Mouse (Mus musculus): Measurements from ENCODE around the gene Rap1a. TPM values are rescaled to one million over a fixed set of nuclear protein-coding genes. Genes with fewer than 3 reads are reported as not detected.

Rap1a gene
- polyA plus RNA-seq, 1 experiment from 2014 or later = 84.7 TPM

DNA sequence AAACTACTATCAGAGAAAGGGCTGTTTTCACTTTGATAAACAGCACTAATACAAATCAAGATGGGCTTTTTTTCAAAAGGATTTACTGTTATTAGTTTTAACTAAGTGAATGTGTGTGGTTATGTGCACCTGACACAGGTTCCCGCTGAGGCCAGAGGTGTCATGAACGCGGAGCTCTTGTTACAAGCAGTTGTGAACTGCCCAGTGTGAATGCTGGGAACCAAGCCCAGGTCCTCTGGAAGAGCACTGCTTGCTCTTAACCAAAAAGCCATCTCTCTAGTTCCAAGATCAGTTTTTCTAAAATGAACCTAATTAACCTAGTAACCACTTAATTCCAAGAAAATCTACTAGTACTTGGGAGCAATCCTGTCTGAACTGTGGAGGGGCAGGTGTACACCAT, 23.1 kb downstream of the Rap1a start:
- ATAC-seq = no peak
- H3K27me3 ChIP-seq = no peaks in the 10 kb centered on the region
- WGBS = 97% methylated on average over 3 of the region's 3 CpGs

DNA sequence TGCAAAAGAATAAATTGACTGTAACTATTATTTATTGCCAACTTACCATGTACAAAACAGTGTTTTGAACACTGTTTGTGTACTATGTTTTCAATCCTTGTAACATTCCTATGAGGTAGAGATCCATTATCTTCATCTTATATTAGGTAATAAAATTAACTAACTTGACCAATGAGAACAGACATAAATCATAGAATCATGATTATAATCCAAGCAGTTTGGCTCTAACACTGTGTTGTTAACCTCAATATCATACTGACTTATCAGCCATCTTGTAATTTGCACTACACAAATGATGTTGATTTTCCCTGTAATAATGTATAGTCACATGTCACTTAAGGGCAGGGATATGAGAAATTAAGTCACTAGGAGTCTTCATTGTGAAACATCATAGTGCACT, 26.6 kb downstream of the Rap1a start:
- Histone ChIP-seq H3K27me3 (no peaks in the 10 kb centered on the region), H3K9ac (no peak overlapping the region), H3K9me3 (replicated peaks) (no peaks in the 10 kb centered on the region), H3K27ac (no peak overlapping the region), H3K36me3 (ENCODE audit: poor library complexity, severe bottlenecking) (no peaks in the 10 kb centered on the region), H3K4me1 (no peaks in the 10 kb centered on the region), H3K4me2 (no peak overlapping the region), H3K4me3 (no peak overlapping the region)
- no peak for ATAC-seq

More for the DNA sequence above, 23.1 kb downstream of the Rap1a start:
- Histone ChIP-seq H3K4me2 (no peak overlapping the region), H3K4me1 (0 out of 2 replicates have a peak, but pooled peaks cover 3% of the 10 kb centered on the region), H3K36me3 (ENCODE audit: poor library complexity, severe bottlenecking) (no peaks in the 10 kb centered on the region), H3K4me3 (no peak overlapping the region), H3K27ac (no peak overlapping the region), H3K9ac (no peak overlapping the region), H3K9me3 (replicated peaks) (no peaks in the 10 kb centered on the region)

DNA sequence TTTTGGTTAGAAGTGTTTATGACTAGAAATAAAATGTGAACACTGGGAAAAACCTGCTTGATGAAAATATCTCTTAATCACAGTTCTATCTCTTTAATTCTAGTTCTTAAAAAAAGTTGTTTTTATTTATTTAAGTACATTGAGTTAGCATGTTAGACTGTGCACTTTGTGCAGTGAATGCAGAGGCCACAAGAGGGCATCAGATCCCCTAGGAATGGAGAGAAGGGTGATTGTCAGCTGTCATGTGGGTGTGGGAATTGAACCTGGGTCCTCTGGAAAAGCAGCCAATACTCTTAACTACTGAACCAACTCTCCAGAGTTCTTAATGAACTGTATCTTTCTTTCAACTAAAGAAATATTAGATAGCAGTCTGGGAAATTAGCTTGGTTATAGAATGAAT, 29.6 kb downstream of the Rap1a start:
- Histone ChIP-seq H3K27ac (no peak overlapping the region), H3K27me3 (no peaks in the 10 kb centered on the region), H3K9ac (no peak overlapping the region), H3K4me2 (no peak overlapping the region), H3K36me3 (ENCODE audit: poor library complexity, severe bottlenecking) (no peaks in the 10 kb centered on the region), H3K4me1 (no peaks in the 10 kb centered on the region), H3K4me3 (no peak overlapping the region), H3K9me3 (replicated peaks) (no peaks in the 10 kb centered on the region)
- ATAC-seq = no peak

DNA sequence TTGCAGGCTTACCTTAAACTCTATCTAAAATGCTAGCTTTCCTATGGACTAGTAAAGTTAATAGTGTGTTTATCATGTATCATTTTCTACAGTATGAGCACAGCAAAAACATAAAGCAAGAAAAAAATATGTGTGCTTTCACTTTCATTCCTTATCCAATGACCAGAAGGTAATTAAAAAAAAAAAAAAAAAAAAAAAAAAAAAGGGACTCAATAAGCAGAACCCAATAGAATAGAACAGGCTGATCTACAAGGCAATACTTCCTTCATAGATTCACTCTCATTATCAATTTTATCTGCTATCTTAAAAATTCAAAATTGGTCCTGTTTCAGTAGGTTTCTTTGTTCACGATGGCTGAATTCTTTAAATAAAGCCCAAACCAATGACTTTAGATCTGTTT, 30.3 kb downstream of the Rap1a start:
- Histone ChIP-seq H3K27me3 (no peaks in the 10 kb centered on the region), H3K4me2 (no peak overlapping the region), H3K27ac (no peak overlapping the region), H3K36me3 (ENCODE audit: poor library complexity, severe bottlenecking) (no peaks in the 10 kb centered on the region), H3K9ac (no peak overlapping the region), H3K4me3 (no peak overlapping the region), H3K4me1 (no peaks in the 10 kb centered on the region), H3K9me3 (replicated peaks) (no peaks in the 10 kb centered on the region)
- WGBS = 100% methylated on average over 1 of the region's 1 CpGs
- ATAC-seq = no peak

DNA sequence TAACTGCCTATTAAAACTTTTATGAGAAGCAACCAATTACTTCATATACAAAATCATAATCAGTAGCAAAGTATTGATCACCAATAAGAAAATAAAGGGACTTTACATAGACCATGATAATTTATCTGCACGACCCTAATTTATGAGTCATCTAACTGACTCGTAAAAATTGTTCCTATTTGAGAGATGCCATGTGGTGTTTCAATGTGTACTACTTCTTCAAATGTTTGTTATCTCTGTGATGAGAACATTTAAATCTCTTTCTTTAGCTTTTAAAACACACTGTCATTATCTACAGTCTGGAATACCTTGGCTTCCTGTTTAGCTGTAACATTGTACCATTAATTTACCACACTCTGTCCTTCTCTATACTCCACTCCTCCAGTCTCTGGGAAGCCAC, 31.8 kb downstream of the Rap1a start:
- 94% methylated on average over 2 of the region's 2 CpGs for WGBS
- no peaks in the 10 kb centered on the region for H3K9me3 ChIP-seq (replicated peaks)
- H3K27ac ChIP-seq = no peak overlapping the region

DNA sequence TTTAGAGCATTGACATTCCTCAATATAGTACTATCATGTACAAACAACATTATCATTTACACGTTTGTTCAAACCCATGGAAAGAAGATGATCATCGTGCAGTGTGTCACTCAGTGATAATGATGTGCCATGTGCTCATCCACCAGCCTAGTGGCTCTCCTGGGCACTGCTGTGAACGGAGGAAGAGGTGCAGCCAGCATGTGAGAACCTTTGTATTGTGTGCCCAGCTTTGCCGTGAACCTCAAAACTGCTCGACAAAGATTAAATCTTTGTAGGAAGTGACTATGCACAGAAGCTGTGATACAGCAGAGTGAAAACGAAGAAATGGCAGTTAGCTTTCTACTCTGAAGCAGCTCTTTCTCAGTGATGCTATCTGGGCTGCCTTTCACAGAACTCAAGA, 32.6 kb downstream of the Rap1a start:
- H3K4me1 ChIP-seq = no peaks in the 10 kb centered on the region
- H3K4me3 ChIP-seq = no peak overlapping the region
- no peaks in the 10 kb centered on the region for H3K9me3 ChIP-seq (replicated peaks)
- no peak overlapping the region for H3K4me2 ChIP-seq
- no peak overlapping the region for H3K27ac ChIP-seq
- no peak overlapping the region for H3K9ac ChIP-seq
- no peak for ATAC-seq
- no peaks in the 10 kb centered on the region for H3K27me3 ChIP-seq
- WGBS = 84% methylated on average over 6 of the region's 6 CpGs
- no peaks in the 10 kb centered on the region for H3K36me3 ChIP-seq (ENCODE audit: poor library complexity, severe bottlenecking)

More for the DNA sequence above, 31.8 kb downstream of the Rap1a start:
- no peaks in the 10 kb centered on the region for H3K36me3 ChIP-seq (ENCODE audit: poor library complexity, severe bottlenecking)
- ATAC-seq = no peak
- H3K27me3 ChIP-seq = no peaks in the 10 kb centered on the region
- no peak overlapping the region for H3K4me3 ChIP-seq
- no peaks in the 10 kb centered on the region for H3K4me1 ChIP-seq
- H3K4me2 ChIP-seq = no peak overlapping the region
- no peak overlapping the region for H3K9ac ChIP-seq

DNA sequence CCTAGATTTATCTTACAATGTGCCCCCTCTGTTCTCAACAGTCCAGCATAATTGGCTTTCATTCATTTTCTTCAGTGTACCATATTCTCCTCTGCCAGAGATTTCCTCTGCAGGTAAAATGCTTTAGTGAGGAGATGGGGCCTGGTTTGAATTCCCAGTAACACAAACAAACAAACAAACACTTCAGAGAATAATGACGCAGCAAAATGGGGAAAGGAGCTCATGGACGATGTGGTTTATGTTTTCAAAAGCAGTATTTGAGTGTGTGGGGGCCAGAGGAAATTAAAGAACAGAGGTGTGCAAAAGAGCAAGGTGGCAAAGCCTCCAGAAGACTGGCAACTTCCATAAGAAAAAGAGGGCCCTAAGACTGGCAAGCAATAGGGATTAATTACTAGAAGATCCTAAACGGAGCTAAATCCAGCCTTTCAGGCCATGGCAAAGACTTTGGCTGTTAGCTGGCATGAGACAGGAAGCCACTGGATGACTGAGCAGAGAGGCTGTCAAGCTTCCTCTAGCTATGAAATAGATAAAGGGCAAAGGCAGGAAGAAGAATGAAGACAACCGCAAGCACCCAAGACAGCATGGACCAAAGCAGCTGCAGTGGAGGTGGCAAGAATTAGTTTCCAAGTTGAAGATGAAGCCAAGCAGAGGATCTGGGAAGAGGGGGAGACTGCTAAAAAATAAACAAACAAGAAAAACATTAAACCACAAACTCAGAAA, 37.8 kb downstream of the Rap1a start:
- no peak overlapping the region for H3K27ac ChIP-seq
- no peaks in the 10 kb centered on the region for H3K4me1 ChIP-seq
- no peak overlapping the region for H3K4me3 ChIP-seq
- H3K9me3 ChIP-seq (replicated peaks) = no peaks in the 10 kb centered on the region
- H3K9ac ChIP-seq = no peak overlapping the region
- H3K36me3 ChIP-seq (ENCODE audit: poor library complexity, severe bottlenecking) = no peaks in the 10 kb centered on the region
- H3K27me3 ChIP-seq = no peaks in the 10 kb centered on the region
- ATAC-seq = no peak
- 69% methylated on average over 4 of the region's 4 CpGs for WGBS
- H3K4me2 ChIP-seq = no peak overlapping the region

DNA sequence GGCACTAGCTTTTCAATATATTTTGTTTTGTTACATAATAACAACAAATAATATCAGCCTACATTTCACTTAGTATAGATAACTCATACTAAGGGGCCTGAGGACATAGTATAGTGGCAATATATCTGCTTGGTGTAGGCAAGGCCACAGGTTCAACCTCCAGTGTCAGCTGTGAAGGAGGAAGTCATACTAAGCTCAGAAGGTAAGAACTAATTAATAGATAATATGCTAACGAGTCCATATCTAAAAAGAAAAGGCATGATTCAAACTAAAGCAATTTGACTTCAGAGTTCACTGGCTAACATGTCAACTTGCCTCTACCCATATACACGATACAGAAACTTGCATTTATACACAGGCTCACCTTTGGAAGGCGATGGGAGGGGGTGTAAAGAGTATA, 41.1 kb downstream of the Rap1a start:
- Histone ChIP-seq H3K4me3 (no peak overlapping the region), H3K27ac (no peak overlapping the region), H3K4me1 (peaks cover 8% of the 10 kb centered on the region; the same call in 1 of the 2 replicates), H3K27me3 (no peaks in the 10 kb centered on the region), H3K9me3 (replicated peaks) (no peaks in the 10 kb centered on the region), H3K9ac (no peak overlapping the region), H3K36me3 (ENCODE audit: poor library complexity, severe bottlenecking) (no peaks in the 10 kb centered on the region), H3K4me2 (no peak overlapping the region)
- ATAC-seq = no peak
- 88% methylated on average over 3 of the region's 3 CpGs for WGBS

DNA sequence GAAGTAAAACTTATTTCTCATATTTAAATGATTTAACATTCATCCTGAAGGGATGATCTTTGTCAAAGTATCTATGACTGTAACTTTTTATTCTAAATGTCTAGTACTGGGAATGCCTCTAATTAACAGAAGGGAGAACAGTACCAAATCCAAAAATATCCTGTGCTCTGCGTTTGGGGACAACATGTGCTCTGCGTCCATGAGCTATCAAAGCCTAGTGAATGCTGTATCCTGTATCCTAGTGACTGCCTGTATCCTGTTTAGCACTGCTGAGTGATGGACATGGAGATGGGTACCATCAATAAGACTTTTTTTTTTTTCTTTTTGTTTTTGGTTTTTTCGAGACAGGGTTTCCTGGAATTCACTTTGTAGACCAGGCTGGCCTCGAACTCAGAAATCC, 42.5 kb downstream of the Rap1a start:
- Histone ChIP-seq H3K27ac (no peak overlapping the region), H3K4me2 (no peak overlapping the region), H3K4me1 (peaks cover 8% of the 10 kb centered on the region; the same call in 1 of the 2 replicates), H3K27me3 (no peaks in the 10 kb centered on the region), H3K4me3 (no peak overlapping the region), H3K9me3 (replicated peaks) (no peaks in the 10 kb centered on the region), H3K36me3 (ENCODE audit: poor library complexity, severe bottlenecking) (no peaks in the 10 kb centered on the region), H3K9ac (no peak overlapping the region)
- no peak for ATAC-seq
- 86% methylated on average over 4 of the region's 4 CpGs for WGBS

DNA sequence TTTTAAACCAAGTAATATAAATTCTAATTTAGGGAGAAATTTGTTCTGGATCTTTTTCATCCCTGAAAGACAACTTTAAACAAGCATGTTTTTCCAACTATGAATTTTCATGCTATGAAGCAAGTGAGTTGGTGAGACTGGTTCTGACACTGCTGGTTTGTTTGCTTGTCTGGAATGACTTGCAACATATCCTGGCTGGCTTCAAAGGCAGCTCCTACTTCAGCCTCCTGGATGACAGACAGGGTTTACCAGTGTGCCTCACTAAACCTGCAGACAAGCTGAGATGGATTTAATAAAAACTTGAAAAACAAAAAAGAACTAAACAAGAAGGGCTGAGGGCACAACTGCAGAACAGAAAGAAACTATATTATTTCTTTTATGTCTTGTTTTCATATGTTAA, 43.0 kb downstream of the Rap1a start:
- no peak for ATAC-seq
- no peaks in the 10 kb centered on the region for H3K36me3 ChIP-seq (ENCODE audit: poor library complexity, severe bottlenecking)
- no peak overlapping the region for H3K4me3 ChIP-seq
- no peak overlapping the region for H3K27ac ChIP-seq
- H3K4me2 ChIP-seq = no peak overlapping the region
- no peaks in the 10 kb centered on the region for H3K9me3 ChIP-seq (replicated peaks)
- H3K27me3 ChIP-seq = no peaks in the 10 kb centered on the region
- peaks cover 8% of the 10 kb centered on the region; the same call in 1 of the 2 replicates for H3K4me1 ChIP-seq
- no peak overlapping the region for H3K9ac ChIP-seq

DNA sequence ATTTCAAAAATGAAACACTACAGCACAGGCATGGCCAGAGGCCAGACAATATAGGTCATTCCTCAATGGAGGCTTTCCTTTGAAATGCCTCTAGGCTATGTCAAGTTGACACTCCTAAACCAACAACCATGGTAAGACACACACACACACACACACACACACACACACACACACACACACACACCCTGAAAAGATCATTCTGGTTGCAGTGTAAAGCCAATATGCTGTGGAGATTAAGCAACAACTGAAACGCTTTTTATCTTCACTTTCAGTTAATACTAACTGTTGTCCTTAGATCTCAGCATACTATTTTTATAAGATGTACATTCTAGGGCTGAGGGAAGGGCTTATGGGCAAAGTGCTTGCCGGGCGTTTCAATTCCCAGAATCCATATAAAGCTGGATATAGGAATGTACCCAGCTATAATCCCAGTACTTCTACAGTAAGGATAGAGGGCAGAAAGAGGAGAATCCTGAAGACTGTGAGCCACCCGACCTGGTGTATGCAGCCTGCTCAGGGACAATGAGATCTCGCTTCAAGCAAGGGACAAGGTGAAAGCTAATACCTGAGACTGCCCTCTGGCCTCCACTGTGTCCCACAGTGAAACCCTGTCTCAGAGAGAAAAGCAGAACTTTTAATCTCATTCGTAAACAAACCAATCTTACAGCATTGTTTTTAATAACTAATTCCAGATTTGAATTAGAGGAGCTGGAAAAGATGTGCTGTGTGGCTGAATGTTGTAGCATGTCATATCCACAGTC, 43.6 kb downstream of the Rap1a start:
- Histone ChIP-seq H3K9ac (no peak overlapping the region), H3K36me3 (ENCODE audit: poor library complexity, severe bottlenecking) (no peaks in the 10 kb centered on the region), H3K4me2 (no peak overlapping the region), H3K27me3 (no peaks in the 10 kb centered on the region), H3K27ac (no peak overlapping the region), H3K9me3 (replicated peaks) (no peaks in the 10 kb centered on the region), H3K4me1 (peaks cover 8% of the 10 kb centered on the region; the same call in 1 of the 2 replicates), H3K4me3 (no peak overlapping the region)
- no peak for ATAC-seq
- 78% methylated on average over 6 of the region's 6 CpGs for WGBS

DNA sequence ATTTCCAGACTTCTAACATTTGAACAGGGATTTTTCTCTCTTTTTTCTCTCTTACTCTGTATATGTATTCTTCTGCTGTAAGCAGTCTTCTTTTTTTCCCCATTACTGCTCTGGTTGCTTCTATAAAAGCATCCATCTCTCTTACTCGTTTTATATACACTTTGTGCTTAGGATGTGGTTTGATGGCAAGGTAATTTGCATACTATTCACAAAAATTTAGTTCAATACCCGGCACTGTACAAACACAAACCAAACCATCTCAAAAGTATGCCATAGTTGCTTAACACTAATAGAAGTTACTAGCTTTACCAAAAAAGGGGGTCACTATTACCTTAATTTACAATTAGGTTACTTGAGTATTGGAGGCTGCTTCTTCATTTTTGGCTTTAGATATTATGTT, 44.6 kb downstream of the Rap1a start:
- H3K4me1 ChIP-seq = peaks cover 8% of the 10 kb centered on the region; the same call in 1 of the 2 replicates
- 73% methylated on average over 2 of the region's 2 CpGs for WGBS
- H3K9ac ChIP-seq = no peak overlapping the region
- ATAC-seq = no peak
- H3K4me2 ChIP-seq = no peak overlapping the region
- no peak overlapping the region for H3K27ac ChIP-seq
- no peaks in the 10 kb centered on the region for H3K9me3 ChIP-seq (replicated peaks)
- H3K4me3 ChIP-seq = no peak overlapping the region
- no peaks in the 10 kb centered on the region for H3K27me3 ChIP-seq
- no peaks in the 10 kb centered on the region for H3K36me3 ChIP-seq (ENCODE audit: poor library complexity, severe bottlenecking)

All from forebrain, embryonic 13.5 days (tissue).